Mouse (Mus musculus): ENCODE measurements around the gene AI661453.

Gene AI661453

GRCm38 (mm10) chr17:47467659-47468058 is 31.2 kb downstream of the AI661453 start:
- DNase-seq (ENCODE audit: low spot score in 2 of 2), result no peak

- DNase-seq (ENCODE audit: low spot score in 2 of 2), result no peak
These were observed 31.6 kb downstream of the AI661453 start for GRCm38 (mm10) chr17:47468063-47468462.

- DNase-seq (ENCODE audit: low spot score in 2 of 2), result no peak
These were observed 32.1 kb downstream of the AI661453 start for GRCm38 (mm10) chr17:47468466-47468865.

- DNase-seq (ENCODE audit: low spot score in 2 of 2), result no peak
These were observed 33.2 kb downstream of the AI661453 start for GRCm38 (mm10) chr17:47469642-47470041.

GRCm38 (mm10) chr17:47470121-47470520 is 33.7 kb downstream of the AI661453 start:
- no peak for DNase-seq (ENCODE audit: low spot score in 2 of 2)

- DNase-seq (ENCODE audit: low spot score in 2 of 2), result no peak
These were observed 34.3 kb downstream of the AI661453 start for GRCm38 (mm10) chr17:47470686-47471085.

GRCm38 (mm10) chr17:47472435-47473350 is 36.3 kb downstream of the AI661453 start:
- no peak for DNase-seq (ENCODE audit: low spot score in 2 of 2)

- no peak for DNase-seq (ENCODE audit: low spot score in 2 of 2)
These were observed 37.1 kb downstream of the AI661453 start for GRCm38 (mm10) chr17:47473434-47473974.

GRCm38 (mm10) chr17:47474250-47474649 is 37.8 kb downstream of the AI661453 start:
- DNase-seq (ENCODE audit: low spot score in 2 of 2), result no peak

- no peak for DNase-seq (ENCODE audit: low spot score in 2 of 2)
These were observed 38.8 kb downstream of the AI661453 start for GRCm38 (mm10) chr17:47475181-47475580.

GRCm38 (mm10) chr17:47475714-47476113 is 39.3 kb downstream of the AI661453 start:
- no peak for DNase-seq (ENCODE audit: low spot score in 2 of 2)

- no peak for DNase-seq (ENCODE audit: low spot score in 2 of 2)
These were observed 43.5 kb downstream of the AI661453 start for GRCm38 (mm10) chr17:47479887-47480286.

- no peak for DNase-seq (ENCODE audit: low spot score in 2 of 2)
These were observed 46.0 kb downstream of the AI661453 start for GRCm38 (mm10) chr17:47482401-47482800.

GRCm38 (mm10) chr17:47484241-47484921 is 48.0 kb downstream of the AI661453 start:
- peak in 1 of 2 experiments; percentile 70 for DNase-seq (ENCODE audit: low spot score in 2 of 2)

- DNase-seq (ENCODE audit: low spot score in 2 of 2), result no peak
These were observed 48.6 kb downstream of the AI661453 start for GRCm38 (mm10) chr17:47484993-47485392.

GRCm38 (mm10) chr17:47485791-47486190 is 49.4 kb downstream of the AI661453 start:
- DNase-seq (ENCODE audit: low spot score in 2 of 2), result no peak

GRCm38 (mm10) chr17:47490791-47491190 is 54.4 kb downstream of the AI661453 start:
- no peak for DNase-seq (ENCODE audit: low spot score in 2 of 2)

- DNase-seq (ENCODE audit: low spot score in 2 of 2), result no peak
These were observed 56.3 kb downstream of the AI661453 start for GRCm38 (mm10) chr17:47492731-47493130.

GRCm38 (mm10) chr17:47493653-47494052 is 57.2 kb downstream of the AI661453 start:
- DNase-seq (ENCODE audit: low spot score in 2 of 2), result no peak

GRCm38 (mm10) chr17:47494132-47494531 is 57.7 kb downstream of the AI661453 start:
- DNase-seq (ENCODE audit: low spot score in 2 of 2), result no peak

- DNase-seq (ENCODE audit: low spot score in 2 of 2), result no peak
These were observed 65.1 kb downstream of the AI661453 start for GRCm38 (mm10) chr17:47501531-47501930.

- peak; percentile 90 to 97 for DNase-seq (ENCODE audit: low spot score in 2 of 2)
These were observed 65.7 kb downstream of the AI661453 start, which contains the start of gene Taf8 for GRCm38 (mm10) chr17:47501946-47502706. Gene Taf8 (minus strand): TSS chr17:47502292.

Measured in urinary bladder, adult 18-20 months (tissue).